Mouse (Mus musculus) cerebellum, postnatal 36 days (tissue): ENCODE results near the gene Rbmxl1.
A peak's percentile ranks its signal among the peaks of the same experiment; 100 is the strongest.
"Not testable (repeated sequence)": the region's sequence is repeated elsewhere in the genome, so short reads cannot be mapped to it uniquely, and the experiment has no call there.

ENCODE experiments used
- DNase-seq, 2 experiments: peaks; one replicate each; pipeline ENCODE4 v3.0.0; 2021 to 2022; ENCODE audit warnings: mixed read lengths in 2 of 2

Rbmxl1 gene

GRCm38 (mm10) chr8:78508719-78509272, at the start of gene Rbmxl1:
Rbmxl1 (minus strand) TSS chr8:78508898.
- DNase-seq, result peak; percentile 93 to 94

DNA sequence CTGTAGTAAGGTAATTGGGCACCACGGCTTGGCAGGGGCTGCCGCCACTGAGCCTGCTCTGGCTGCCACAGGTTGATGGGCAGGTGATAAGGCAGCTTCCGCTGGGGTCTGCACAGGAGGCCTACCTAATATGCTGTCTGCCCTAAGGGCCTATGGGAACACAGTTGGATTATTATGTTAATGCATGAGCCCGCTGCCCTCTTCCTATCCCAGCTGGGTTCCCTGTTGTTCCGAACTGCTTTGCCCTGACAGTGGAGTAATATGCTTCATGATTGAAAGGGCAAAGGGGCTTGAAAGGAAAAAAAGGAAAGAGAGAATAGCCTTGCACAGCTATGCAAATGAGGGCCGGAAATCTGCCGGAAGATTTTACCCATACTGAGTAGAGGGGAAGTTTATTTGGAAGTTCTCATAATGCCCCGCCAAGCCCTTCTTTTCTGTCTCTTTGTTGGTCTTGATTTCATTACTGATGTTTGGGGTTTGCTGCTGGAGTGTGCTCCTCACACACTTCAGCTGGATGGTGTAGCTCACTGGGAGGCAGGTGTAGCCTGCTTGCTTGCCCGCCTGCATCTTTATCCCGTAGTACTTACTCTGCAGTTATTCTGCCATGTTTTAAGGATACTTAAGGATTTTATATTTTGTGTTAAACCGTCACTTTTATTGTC, 48.2 kb upstream of the Rbmxl1 start:
- no peak for DNase-seq

DNA sequence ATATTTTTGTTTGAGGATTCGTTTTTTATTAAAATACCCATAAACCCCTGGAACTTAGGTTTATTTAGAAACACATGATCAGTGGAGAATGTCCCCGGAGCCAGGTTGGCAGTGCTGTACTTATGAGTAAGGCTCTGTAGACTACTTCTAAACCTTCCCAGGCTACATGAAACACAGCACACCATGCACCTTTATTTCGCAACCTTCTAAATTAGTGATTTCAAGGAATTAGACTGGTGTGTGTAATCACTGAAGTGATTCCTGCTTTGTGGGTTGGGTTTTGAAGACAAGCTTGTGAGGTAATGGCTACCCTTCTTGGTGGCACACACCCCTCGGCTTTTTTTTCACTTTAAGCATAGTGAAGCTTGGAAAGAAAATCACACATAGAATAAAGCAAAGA, 47.1 kb upstream of the Rbmxl1 start:
- no peak for DNase-seq

DNA sequence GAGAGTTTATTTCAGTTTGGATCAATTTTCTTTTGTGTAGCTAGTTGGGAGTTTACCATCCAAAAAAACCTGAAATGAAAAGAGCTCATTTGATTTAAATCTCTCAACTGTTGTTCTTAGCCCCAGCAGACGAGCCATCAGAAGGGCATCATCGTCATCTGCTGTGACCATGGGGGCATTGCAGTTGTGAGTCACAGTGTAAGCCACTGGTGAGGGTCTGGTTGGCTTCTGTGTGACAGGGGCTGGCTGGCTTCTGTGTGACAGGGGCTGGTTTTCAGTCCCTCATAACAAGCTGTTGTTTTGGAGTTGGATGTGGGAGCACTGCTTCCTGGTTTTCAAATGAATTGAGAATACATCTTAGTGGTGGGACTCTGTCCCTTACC, 42.0 kb upstream of the Rbmxl1 start:
- no peak for DNase-seq

DNA sequence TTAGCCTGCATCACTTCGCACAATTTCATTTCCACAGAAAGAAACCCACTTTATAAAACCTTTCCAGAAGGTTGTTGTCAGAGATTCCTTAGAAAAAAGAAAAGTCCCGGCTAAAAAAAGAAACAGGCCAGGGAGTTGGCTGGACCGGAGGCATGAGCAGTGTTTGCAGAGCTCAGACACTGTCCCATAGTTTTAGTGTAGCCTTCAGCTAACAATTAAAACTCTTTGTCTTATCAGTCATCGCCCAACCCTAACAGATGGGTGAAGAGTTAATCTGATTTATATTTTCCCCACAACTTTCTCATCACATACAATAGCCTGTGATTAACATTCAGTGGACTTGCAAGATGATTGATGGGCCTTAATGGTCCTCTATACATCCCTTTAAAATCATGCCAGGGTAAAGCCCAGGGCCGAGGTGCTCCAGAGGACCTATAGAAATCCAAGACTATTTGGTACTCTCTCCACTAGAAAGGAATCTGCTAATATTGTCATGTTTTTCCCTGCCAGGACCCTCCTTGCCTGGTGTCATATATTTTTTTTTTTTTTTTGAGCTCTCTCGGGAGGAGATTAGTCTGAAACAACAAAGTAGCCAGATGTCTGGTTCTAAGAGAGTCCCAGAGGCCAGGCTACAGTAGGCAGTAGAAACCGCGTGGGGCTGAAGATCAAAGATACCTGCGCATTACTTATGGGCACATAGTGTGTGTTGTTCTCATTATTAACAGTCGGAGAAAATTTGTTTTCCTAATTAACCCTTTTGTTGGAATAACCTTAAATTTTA, 41.5 kb upstream of the Rbmxl1 start:
- DNase-seq, result no peak

GRCm38 (mm10) chr8:78545153-78545817, 36.6 kb upstream of the Rbmxl1 start:
- DNase-seq, result not testable (repeated sequence)

DNA sequence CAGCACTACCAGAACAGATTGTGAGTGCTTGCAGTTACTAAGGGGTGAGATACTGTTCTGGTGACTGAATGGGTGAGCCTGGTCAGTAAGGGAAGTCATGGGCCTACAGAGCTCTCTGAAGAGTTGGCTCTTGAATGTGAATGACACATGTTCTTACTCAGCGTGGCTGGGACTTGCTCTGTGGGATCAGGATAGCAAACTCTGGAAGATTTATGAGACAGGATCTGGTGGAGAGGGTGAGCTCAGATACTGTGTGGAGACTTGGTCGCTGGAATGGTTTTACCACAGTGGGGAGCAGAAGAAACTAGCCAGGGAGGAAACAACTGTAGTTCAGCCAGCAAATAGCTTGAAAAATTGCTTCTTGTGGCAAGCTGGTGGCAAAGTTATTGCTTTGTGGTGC, 35.8 kb upstream of the Rbmxl1 start:
- DNase-seq, result no peak

GRCm38 (mm10) chr8:78543621-78544020, 34.9 kb upstream of the Rbmxl1 start:
- no peak for DNase-seq

GRCm38 (mm10) chr8:78542670-78543069, 34.0 kb upstream of the Rbmxl1 start:
- not testable (repeated sequence) for DNase-seq

DNA sequence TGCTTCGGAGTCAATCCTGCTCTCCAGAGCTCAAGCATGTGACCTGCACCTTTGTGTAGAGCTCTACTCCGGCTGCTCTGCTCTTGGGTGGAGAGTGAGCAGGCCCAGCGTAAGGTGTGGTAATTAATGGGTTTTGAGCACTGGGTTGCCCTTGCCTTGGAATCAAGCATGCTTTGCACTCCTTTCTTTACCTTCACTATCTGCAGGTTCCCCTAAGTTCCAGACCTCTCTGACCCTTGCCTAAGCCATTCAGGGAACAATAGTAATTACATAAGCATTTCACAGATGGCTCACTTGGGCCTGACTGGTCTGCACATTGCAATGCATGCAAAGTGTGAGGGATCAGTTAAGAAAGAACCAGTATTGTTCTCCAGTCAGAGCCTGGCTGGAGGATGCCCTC, 29.1 kb upstream of the Rbmxl1 start:
- DNase-seq, result no peak

DNA sequence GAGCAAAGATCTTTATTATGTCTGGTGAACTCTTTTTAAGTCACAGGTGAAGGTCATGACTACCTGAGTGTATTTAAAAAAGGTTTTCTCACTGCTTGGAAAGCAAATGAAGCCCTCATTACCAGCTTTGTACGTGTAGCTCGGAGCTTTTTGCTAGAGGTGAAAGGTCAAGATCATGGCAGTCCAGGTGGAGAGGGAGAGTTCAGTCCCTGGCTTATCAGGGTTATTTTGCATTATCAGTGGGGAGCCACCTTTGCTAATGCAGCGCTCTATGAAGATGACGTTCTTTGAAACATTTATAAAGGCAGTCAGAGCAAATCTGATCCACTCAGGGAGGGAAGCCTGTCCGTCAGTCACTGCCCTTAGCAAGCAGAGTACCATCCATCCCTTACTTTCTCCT, 28.0 kb upstream of the Rbmxl1 start:
- DNase-seq, result no peak

DNA sequence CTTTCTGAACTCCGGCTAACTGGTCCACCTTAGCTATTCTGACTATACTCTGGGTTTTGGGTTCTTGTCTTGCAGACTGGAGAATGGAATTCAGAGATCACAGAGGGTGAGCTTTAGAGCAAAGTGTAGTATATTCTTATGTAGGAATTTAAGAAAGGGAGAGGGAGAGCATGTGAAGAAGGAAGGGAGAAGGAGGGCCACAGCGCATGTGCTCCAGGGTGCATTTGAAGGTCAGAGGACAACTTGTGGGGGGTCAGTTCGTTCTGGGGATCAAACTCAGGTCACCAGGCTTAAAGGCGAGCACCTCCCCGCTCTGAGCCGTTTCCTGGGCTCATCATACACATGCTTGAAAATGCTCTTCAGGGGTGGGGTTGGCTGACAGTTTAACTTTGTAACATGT, 25.3 kb upstream of the Rbmxl1 start:
- DNase-seq, result no peak

DNA sequence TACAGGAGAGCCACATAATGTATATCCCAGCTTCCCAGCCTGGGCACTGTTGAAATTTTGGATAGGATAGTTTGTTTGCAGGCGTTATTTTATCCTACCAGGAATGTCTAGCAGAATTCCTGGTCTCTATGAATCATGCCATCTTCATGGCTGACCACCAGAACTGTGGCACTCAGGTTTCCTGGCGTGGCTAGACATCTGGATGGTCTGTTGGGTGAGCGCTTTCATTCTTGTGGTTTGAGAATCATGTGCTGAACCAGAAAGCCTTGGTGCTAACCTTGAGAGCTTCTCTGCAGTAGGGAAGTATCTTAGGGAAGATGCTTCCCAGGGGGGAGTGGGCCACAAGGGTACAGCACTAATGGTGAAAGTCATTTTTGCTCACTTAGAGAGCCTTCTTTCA, 6.4 kb upstream of the Rbmxl1 start:
- DNase-seq, result no peak

- no peak for DNase-seq
These were observed 6.0 kb upstream of the Rbmxl1 start for GRCm38 (mm10) chr8:78514706-78515105.

- DNase-seq, result no peak
These were observed 4.4 kb upstream of the Rbmxl1 start for GRCm38 (mm10) chr8:78513106-78513505.

DNA sequence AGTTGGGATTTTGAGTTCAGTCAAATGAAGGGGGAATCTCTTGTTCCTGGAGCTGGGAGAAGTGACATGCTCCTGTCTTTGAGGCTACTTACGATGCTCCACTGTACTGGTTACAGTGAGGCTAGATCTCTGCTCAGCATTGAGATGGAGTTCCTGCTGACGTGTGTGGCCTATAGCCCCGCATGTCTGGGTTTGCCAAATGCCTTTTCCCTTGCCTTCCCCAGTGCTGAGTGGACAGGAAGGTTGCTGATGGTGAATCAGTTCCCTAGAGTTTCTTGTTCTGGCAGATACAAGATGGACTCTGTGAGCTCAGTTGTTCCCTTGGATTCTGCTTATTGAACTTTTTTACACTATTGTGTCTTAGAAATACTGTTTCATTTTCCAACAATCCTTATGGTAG, 2.2 kb upstream of the Rbmxl1 start:
- DNase-seq, result no peak

DNA sequence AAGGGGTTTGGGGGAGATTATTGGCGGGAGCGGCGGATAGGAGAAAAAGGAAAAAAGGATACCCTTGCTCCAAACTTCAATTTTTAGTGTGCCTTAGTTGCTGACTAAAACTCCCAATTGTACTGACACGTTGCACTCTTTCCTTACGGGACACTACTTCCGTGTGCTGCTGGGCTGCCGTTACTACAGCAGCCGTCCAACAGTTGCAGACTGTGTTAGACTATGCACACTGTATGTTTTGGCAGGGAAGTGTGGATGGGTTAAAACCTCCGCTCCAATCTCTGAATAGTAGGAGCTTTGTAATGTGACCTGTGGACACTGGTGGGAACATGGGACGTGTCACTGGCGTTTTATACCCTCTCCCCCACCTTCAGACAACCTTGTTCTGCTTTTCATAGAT, 1.4 kb upstream of the Rbmxl1 start:
- peak in 1 of 2 experiments; percentile 6 for DNase-seq

DNA sequence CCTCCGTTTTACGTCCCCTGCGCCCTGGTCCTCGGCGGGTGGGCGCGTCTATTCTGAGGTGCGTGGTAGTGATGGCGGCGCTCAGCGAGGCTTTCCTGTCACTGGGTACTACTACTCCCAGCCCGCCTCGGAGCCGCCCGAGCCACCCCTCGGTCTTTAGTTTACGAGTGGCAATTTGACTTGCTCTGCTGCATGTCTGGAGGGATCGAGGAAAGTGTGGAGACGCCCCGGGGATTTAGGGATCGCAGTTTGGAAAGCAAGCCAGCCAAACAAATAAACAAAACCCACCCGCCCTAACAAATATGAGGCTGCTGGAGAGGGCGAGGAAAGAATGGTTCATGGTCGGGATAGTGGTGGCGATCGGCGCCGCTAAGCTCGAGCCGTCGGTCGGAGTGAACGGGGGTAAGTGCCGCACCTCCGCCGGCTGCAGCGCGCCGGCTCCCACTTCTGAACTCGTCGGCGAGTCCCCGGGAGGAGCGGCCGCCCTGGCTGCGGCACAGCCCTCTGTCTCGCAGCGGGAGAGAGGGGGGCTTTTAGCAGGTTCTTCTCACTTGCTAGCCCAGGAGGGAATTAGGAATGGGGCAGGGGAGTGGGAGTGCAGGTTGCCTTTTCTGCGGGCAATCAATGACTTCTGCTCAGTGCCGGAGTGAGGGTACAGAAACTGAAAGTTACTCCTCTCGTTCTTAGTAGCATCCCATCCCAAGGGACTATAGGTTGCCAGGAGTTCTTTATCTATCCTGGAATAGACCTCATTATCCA, 754 bp upstream of the Rbmxl1 start, which contains the start of gene Slc10a7:
Gene Slc10a7, plus strand, starts transcription at position 74 of the 759 bp plus-strand sequence.
- peak; percentile 88 to 89 for DNase-seq

DNA sequence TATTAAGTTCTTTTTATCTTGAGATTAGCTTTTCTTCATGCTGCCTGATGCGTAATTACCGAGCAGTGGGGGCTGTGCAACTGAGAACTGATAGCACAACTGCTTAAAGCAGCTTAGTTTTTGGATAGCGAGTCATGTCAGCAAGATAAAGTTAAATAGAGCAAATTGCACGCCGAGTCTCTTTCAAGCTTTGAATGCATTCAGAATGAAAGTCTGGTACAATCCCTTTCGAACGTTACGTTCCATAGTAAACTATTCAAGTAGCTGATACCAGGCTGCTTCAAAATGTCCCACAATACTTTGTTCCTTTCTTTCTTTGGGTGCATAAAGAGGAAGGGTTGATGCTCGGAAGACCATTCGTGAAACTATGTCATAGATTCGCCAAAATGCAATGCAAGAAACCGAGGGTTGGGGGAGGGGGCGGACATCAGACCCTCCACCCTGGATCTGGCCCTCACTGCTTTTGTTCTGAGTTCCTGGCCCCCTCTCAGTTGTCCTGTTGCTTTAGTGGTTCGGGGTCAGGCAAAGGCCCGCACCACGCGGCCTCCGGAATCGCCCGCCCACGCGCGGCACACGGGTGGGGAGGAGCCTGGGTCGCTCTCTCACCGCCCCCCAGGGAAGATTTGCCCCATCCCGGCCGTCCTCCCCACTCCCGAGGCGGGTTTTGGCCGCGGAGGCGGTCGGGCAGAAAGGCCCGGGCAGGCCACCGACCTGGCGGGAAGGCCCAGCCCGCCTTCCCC, 549 bp downstream of the Rbmxl1 start:
- peak in 1 of 2 experiments; percentile 59 for DNase-seq

DNA sequence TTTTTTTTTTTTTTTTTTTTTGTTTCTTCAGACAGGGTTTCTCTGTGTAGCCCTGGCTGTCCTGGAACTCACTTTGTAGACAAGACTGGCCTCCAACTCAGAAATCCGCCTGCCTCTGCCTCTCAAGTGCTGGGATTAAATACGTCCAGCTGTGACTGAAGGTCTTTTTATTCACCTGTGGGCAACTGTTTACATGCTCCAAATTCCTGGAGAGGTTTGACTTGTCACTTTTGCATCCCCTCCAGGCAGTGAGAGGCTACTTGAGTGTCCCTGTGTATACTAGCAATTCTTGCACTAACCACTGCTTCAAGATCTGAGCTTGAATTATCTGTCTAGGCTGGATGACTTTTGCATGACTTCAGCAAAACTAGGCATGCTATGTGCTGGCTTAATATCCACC, 6.0 kb downstream of the Rbmxl1 start:
- DNase-seq, result no peak

- DNase-seq, result not testable (repeated sequence)
These were observed 12.4 kb downstream of the Rbmxl1 start for GRCm38 (mm10) chr8:78496273-78496672.

GRCm38 (mm10) chr8:78493031-78493430, 15.7 kb downstream of the Rbmxl1 start:
- no peak for DNase-seq
